Mouse (Mus musculus) gonadal fat pad, adult 2 months (tissue): ENCODE data around the gene Nacad. TPM values are rescaled to one million over a fixed set of nuclear protein-coding genes. Genes with fewer than 3 reads are reported as not detected.

Source experiments
- DNase-seq: peaks from one replicate; pipeline ENCODE4 v3.0.0-alpha.2; 2012; ENCODE audit warnings: low read depth
- polyA plus RNA-seq: library from polyadenylated mRNA; depleted of rRNA; stranded (reverse); fragments of >200 nt; gene quantifications from 2 replicates; pipeline ENCODE4 v1.2.3, GENCODE M21; 2012; rRNA removed

Gene Nacad
- polyA plus RNA-seq, 1 experiment, result 2.0 TPM

DNA sequence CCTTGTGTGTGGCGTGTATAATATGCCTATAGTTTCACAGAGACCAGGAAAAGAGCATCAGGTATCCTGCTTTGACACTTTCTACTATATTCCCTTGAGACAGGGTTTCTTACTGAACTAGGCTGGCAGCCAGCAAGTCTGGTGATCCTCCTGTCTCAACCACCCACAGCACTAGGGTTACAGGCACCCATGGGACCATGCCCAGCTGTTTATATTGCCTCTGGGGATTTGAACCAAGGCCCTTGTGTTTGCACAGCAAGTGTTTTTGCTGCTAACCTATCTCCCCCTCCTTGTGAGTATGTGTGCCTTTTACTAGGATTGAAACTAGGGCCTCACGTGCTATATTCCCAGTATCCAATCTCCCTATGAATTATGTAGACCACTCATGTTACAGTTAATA is 24.3 kb downstream of the Nacad start:
- no peak for DNase-seq

DNA sequence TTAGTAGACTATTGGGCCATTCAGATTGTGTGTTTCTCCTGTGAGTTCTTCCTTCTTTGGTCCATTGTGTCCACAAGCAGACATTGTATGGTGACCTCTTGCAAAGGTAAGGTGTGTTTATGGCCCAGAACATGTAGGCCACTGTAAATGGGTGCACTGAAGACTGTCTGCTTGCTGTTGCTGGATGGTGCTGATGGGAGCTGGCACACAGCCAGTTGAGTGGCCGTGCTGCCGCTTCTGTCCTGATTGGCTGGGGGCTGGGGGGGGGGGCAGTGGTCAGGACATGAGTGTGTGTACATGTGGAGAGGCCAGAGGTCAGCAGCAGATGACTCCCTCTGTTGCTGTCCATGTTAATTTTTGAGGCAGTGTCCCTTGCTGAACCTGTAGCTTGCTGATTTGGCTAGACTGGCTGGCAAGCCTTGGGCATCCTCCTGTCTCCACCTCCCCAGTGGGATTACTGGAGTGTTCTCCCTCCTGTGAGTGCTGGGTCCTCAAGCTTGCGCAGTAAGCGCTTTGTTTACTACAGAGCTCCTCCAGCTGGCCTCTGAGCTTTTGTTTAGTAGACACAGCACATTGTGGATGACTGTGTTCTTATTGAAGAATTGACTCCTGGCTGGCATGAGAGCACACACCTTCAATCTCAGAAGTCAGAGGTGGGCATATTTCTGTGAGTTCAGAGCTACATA is 25.6 kb downstream of the Nacad start:
- DNase-seq, result no peak

DNA sequence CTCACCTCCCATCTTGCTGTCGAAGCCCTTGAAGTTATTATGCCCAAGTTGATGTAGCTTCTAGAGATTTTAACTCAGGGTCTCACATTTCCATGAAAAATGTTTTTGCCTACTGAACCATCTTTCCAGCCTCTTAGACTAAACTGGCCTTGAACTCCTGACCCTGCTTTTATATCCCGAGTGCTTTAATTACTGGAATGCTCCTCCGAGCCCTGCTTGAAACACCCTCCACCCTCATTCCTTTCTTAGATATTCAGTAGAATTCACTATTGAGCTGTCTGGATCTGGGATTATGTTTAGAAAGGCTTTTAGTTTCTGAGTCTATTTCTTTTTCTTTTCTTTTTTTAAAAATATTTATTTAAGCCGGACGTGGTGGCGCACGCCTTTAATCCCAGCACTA is 26.5 kb downstream of the Nacad start:
- no peak for DNase-seq

DNA sequence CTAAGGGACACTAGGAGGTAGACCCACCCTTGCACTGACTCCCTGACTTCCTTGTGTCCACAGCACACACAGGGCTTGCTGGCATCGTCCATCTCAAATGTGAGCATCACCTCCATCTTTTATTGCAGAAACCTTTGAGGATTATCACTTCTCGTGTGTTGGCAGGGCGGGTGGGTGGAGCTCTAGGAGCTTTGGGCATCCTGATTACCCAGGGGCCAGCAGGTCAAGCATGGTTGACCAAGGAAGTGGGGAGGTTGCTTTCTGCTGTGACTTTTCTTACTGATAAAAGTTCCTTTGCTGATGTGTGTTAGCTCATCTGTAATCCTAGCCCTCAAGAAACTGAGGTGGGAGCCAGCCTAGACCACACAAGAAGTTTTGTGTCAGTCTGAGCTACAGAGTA is 29.7 kb downstream of the Nacad start:
- DNase-seq, result no peak

DNA sequence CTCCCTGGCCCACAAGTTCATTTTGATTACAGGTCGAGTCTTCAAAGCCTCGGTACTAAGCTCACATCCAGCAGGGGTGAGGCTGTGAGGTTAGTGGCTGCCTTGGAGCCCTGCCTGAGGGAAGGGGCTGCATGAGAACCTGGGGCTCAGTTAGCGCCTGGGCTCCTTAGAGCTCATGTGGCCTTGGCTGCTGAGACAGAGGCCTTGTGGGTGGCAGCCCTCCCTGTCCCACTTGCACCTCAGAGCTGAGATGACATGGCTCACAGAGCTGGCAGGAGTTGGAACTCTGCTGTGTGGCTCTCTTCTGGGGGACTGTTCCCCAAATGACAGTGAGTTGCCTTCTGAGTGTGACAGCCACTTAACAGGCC is 36.5 kb downstream of the Nacad start:
- no peak for DNase-seq

DNA sequence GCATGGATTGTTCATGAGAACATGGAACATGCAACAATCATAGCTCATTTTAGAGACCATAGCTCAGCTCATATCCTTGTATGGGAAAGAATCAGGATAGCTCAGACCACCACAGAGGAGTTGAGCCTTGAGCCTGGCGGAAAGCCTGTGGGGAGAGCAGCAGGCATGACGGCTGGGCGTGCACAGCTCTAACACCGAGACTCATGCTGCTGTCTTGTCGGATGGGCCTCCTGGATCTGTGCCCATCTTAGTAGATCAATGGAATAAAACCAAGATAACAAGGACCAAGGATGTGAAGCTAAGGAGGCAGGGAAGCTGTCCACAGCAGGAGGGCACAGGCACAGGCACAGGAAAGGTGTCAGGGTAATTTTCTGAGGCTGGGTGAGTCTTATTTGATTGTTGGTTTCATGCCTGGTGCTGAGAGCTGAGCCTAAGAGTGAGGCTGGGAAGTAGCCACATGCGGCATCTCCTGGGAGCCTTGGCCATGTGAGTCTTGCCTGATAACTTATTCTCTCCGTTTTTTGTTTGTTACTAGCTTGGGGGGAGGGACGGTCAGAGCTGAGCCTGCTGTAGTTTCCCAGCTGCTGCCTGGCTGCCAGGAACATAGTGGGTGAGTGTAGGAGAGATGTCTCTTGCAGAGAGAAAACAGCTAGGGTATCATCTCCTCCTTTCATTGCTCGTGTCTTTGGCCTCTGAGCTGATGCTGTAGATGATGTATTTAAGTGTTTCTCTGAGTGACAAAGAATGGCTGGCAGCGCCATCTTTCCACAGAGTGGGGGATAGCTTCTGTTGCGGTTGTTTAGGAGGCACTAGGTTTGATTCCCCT is 37.1 kb downstream of the Nacad start:
- no peak for DNase-seq

DNA sequence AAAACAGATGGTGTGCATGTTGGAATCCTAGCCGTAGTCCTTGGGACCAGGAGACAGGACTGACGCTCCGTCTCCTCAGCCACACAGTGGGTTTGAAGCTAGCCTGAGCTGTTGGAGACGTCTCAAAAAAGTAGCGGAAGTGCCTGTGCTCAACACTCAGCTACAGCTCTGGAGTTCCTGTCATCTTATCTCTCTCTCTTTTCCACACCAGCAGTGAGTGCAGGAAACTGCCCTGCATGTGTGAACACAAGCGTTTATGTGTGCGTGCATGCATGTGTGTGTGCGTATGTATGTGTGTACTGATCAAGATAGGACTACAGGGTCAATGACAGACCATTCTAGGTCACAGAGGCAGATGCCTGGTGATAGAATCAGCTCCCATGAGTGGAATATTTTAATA is 37.9 kb downstream of the Nacad start:
- DNase-seq, result no peak

DNA sequence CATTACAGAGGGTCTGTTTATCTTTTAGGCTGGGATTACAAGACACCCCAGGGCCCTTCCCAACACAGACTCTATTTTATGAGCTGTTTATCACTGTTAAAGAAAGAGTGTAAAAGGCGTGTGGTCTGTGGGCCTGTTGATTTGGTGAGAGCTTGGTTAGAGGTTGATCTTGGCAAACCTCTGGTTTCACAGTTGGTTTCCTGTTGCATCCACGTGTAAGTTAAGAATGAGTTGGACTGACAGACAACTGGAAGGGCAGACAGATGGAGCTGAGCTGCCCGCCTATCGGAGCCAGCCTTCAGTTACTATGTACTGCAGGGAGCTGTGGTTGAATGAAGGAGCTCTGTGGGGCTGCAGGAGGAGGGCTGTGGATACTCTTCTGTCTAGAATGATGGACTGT is 39.4 kb downstream of the Nacad start:
- no peak for DNase-seq

DNA sequence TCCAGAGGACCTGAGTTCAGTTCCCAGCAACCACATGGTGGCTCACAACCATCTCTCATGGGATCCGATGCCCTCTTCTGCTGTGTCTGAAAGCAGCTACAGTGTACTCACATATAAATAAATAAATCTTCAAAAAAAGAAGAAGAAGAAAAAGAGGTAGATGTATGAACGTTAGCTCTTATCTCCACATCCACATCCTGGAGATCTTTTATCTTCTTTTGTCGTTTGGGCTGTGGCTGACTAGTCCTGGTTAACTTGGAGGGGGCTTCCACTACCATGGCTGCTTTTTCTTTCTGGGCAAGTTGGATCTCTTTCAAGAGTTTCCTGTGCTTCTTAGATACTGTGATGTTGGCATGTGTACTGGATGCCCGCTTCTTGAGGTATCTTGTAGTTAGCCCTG is 42.7 kb downstream of the Nacad start:
- no peak for DNase-seq

DNA sequence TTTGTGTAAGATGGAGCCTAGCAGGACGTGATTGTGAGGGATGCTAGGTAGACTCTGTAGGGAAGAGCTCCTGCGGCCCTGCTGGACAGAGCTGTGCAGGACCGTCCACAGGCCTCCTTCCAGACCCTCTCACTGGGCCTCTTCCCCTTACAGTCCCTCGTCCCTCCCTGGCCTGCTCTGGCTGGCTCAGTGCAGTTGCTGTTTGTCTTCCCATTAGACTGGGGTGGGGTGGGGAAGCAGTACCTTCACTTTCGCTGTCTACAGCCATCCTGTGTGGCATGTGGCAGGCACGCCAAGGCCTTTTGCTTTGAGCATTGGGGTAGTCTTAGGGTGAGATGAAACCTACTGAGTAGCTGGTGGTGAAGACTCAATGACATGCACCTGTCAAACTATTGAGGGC is 43.5 kb downstream of the Nacad start:
- DNase-seq, result no peak

DNA sequence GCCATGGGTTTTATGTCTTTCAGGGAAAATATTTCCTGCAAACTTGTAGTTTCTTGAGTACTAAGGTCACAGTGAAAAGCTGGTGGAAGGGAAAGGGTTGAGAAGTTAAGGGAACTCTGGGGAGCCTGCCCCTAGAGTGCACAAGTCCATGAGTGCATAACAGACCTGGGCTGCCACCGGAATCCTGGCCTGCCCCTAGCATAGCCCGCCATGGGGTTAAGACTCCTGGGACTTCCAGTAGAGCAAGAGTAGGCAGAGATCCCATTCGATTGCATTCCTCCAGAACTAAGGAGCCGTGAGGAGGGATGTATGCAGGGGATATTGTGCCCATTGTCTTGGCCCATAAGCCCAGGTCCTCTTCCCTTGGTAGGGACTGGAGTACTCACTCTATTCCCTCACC is 44.4 kb downstream of the Nacad start:
- DNase-seq, result no peak

DNA sequence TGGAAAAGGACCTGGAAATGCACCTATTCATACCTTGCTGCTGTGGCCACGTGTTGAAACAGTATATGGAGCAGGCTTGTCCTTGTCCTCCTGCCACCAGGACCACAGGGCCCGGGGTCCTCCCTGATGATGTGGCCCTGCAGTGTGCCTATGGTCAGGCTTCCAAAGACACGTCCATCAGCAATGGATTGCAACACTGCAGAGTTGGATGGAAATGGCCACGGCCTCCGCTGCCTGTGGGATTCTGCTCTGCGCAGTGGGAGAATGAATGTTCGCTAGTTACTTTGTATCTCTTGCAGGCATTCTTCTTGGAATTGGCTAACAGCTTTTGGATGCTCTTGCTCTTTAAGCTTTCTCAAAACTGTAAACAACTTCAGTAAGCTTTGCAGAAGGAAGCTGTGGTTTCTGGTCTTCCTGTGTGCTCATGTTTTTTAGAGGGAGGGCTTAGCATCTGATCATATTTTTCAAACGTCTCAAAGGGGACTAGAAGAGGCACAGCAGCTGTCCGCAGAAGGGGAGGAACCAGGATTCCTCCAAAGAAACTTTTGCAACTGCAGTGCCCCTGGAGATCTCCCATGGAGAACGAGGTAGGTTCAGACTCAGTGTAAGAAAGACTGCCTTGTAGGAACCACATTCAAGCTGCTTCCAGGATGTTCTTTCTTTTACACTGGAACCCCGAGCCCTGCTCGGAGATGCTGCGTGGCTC is 45.0 kb downstream of the Nacad start:
- DNase-seq, result no peak

DNA sequence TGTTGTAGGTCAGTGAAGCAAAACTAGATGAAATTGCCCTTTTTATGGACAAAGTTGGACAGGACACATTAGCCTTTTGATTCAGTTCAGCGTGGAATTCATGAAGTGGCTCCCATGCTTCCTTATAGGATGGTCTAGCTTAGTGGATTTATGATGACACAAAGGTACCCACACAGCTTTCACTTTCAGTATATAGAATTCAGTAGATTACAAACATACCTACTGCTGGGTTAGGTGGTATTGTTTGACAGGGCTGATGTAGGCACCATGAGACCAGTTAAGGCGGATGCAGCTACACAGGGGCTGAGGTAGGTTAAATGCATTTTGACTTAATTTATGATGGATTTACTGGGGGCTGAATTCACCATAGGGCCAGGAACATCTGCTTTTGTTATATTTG is 45.9 kb downstream of the Nacad start:
- DNase-seq, result no peak

DNA sequence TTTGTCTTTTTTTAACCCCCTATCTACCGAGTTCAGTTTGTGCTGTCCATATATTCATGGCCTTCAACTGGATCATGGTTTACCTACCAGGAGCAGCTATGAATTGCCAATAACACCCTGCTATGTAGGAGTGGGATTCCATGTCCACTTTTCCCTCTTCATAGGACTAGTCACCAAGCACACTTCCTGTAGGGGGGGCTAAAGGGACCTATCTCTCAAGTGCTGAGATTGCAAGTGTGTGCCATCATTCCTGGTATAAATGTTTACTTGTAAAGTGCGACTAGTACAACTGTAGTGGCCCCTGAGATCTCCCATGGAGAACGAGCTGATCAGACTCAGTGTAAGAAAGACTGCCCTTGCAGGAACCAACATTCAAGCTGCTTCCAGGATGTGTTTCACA is 47.6 kb downstream of the Nacad start:
- DNase-seq, result no peak

DNA sequence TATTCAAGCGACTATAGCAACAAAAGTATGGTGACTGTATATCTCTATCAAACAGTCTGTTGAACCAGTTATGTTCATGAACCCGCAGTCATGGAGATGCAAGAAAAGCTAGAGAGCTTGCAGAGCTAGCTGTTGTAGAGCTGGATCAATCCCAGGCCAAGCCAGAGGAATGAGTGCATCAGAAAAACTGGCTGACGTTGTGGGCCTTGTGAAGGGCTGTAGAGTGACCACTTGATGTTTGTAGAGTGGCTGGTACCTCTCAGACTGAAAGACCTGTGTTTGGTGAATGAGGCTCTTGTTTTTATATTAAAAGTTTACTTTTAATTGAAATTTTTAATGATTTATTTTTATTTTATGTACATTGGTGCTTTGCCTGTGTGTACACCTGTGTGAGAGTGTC is 55.7 kb downstream of the Nacad start:
- no peak for DNase-seq

DNA sequence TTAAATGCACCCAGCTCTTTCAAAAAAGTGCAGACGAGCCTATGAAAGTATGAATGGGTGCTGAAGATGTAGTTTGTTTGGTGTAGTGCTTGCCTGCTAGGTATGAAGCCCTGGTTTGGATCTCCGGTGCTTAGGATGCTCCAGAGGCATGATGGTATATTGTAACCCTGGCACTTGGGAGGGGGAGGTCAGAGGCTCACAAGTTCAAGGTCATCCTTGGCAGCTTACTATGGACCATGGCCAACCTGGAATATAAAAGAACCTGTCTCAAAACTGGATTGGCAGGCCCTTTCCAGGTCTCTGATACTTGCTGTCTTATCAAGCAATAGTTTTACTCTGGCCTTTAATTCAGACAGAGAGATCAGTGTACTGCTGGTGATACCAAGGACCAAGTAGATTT is 56.1 kb downstream of the Nacad start:
- no peak for DNase-seq

Other genes starting within 250 kb of the Nacad start
- 26.3 and 43.1 TPM in 2 replicates for gene Zmiz2, start 217.0 kb downstream of the Nacad start, polyA plus RNA-seq
- gene Ppia, start 190.6 kb downstream of the Nacad start, polyA plus RNA-seq, result 875 and 1,261 TPM in 2 replicates
- 40.6 and 43.6 TPM in 2 replicates for gene H2afv, start 161.6 kb downstream of the Nacad start, polyA plus RNA-seq
- gene Purb, start 130.1 kb downstream of the Nacad start, polyA plus RNA-seq, result 8.3 and 12.2 TPM in 2 replicates
- gene Myo1g, start 85.1 kb downstream of the Nacad start, polyA plus RNA-seq, result 9.0 and 12.1 TPM in 2 replicates
- 82.3 and 84.2 TPM in 2 replicates for gene Ccm2, start 59.2 kb downstream of the Nacad start, polyA plus RNA-seq
- 49.1 and 65.2 TPM in 2 replicates for gene Tbrg4, start 20.0 kb upstream of the Nacad start, polyA plus RNA-seq
- 0.29 and 0.78 TPM in 2 replicates for gene Wap, start 32.6 kb upstream of the Nacad start, polyA plus RNA-seq
- 164 and 257 TPM in 2 replicates for gene Ramp3, start 52.5 kb upstream of the Nacad start, polyA plus RNA-seq
- gene Gm11983, start 231.6 kb upstream of the Nacad start, polyA plus RNA-seq, result not detected in 2 replicates